Mouse (Mus musculus) embryo, embryonic 11.5 days (tissue): Measurements from ENCODE around the gene Clns1a.

Source experiments
- DNase-seq: peaks from one replicate; pipeline ENCODE4 v3.0.0-alpha.2; 2012; ENCODE audit warnings: low read depth, low spot score

Gene Clns1a

GRCm38 (mm10) chr7:97726778-97727177 lies 30.3 kb downstream of the Clns1a start:
- DNase-seq = no peak

DNA sequence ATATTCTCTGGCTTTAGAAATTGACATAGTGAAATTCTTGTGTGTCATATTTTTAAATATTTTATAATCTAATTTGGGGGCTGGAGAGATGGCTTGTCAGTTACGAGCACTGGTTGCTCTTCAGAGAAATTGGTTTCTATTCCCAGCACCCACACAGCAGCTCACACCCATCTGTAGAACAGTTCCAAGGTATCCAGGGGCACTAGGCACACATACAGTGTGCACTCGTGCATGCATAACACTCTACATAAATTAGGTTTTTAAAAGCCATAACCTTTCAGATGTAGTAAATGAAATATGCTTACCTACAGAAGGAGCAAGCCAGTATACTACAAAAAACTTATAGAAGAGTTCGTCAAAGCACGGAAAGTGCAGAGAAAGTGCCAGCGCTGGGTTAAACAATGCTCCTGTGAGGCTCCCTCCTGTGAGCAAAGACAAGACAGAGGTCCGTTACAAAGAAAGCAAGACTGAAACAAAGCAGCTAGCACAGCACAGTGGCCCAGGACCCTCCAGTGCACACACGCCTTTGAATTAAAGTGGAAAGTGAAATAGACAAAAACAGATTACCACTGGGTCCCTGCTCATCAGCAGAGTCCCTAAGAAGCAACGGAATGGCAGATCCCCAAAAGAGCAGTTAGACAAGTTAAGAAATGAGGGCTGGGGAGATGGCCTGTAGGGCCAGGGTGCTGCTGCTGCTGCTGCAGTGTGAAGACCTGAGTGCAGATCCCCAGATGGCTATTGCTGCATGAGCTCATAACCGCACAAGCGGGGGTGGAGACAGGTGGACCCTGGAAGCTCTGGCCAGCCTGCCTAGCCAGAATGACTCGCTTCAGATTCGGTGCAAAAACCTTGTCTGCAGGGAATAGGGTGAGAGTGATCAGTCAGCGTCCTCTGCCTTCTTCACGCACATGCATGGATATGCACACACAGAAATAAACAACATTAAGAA lies 32.5 kb downstream of the Clns1a start:
- DNase-seq = no peak

- no peak for DNase-seq
Measured at GRCm38 (mm10) chr7:97730427-97730826, 34.0 kb downstream of the Clns1a start.

DNA sequence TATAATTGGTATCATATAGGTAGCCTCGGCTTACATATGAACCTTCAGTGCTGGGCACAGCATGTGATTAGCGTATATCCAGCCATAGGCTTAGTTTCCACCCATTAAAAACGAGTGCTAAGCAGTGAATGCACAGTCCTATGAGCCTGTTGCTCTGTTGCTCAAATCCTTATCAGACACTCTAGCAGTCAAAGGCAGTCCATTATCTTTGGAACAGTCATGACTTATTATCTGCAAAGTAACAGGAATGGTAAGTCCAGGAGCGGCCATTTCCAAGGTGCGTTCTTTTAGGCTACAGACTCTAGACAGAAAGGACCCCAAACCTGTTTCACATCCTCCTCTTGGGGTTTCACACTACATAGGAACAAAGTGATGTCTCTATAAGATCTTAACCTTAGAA lies 37.2 kb downstream of the Clns1a start:
- DNase-seq = no peak

GRCm38 (mm10) chr7:97735021-97735420 lies 38.6 kb downstream of the Clns1a start:
- no peak for DNase-seq

GRCm38 (mm10) chr7:97735886-97736420 lies 39.5 kb downstream of the Clns1a start:
- DNase-seq = no peak

GRCm38 (mm10) chr7:97737256-97737637 lies 40.8 kb downstream of the Clns1a start:
- no peak for DNase-seq

DNA sequence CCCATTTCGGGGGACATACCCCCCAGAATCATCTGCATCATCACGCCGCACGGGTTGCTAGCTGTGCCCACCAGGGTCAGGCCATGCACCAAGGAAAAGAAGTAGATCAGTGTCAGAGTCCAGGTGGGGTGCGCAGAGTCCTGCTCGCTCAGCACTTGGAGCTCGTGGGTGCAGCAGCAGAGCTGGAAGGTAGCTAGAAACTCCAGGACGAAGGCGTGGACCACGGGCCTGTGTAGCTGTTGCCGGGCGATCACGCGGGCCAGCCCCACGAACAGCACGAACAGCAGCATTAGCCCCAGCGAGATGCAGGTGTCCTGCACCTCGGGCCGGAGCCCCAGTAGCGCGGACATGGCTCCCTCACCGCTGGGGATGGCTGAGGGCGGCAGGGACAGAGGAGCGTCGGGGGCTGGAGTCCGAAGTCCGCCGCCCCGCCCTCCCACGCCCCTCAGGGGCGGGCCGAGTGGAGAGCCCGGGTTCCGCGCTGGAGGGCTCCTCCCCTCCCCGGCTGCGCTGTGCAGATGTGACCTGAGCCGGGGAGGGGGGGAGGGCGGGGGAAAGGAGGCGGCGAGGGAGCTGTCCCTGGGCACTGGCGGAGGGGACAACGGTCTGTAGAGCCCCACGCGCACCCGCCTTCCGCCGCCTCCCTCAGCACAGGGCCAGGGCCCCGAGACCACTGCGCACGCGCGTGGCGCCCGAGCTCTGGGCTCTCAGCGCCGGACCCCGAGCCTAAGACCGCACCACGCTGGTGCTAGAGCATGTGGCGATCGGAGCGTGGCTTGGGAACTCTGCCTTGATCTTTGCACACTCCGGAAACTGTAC lies 41.4 kb downstream of the Clns1a start, which contains the start of gene Aqp11:
Aqp11 (minus strand) TSS at position 652 of the 819 bp plus-strand sequence.
- DNase-seq = peak; percentile 79

GRCm38 (mm10) chr7:97740948-97741347 lies 44.5 kb downstream of the Clns1a start:
- no peak for DNase-seq

DNA sequence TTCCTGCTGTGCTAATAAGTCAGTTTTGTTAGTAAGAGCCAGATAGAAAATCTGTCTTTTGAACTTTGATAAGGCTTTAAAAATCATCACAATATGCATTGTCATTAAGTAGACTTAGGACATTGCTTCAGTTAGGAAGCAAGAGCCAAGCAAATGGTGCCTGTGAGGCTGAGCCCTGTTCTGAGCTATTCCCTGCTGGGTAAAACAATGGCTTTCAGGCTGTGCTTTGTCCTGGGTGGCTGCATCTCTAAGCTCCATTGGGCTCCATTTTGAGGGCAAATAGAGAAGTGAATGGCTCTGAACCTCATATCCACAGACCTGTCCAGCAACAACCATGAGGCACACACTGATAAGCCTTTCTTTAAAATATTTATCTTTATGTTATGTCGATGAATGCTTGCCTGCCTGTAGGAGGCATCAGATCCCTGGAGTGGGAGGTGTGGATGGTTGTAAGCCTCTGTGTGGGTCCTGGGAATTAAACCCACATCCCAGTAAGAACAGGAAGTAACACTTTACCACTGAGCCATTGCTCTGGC lies 45.4 kb downstream of the Clns1a start:
- DNase-seq = no peak

- DNase-seq = peak; percentile 68
Measured at GRCm38 (mm10) chr7:97745299-97745698, 48.9 kb downstream of the Clns1a start.

DNA sequence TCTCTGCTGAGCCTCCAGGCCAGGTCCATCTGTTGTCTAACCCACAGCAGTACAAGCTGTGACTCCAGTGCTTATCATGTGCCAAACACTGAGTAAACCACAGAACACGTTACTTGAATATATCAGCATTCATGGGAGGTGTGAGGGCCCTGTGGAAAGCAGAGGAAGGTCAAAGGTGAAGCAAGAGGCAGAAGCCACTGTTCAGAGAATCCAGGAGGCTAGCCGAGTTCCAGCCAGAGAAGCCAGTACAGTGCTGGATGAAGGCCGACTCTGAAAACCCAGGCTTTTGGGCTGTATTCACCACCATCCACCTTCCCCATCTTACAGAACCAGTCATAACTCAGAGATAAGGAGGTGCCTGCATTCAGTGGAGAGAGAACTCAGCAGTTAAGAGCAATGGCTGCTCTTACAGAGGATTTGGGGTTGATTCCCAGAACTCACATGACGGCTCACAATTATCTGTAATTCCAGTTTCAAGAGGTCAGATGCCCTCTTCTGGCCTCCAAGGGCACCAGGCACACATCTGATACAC lies 50.8 kb downstream of the Clns1a start:
- DNase-seq = no peak

DNA sequence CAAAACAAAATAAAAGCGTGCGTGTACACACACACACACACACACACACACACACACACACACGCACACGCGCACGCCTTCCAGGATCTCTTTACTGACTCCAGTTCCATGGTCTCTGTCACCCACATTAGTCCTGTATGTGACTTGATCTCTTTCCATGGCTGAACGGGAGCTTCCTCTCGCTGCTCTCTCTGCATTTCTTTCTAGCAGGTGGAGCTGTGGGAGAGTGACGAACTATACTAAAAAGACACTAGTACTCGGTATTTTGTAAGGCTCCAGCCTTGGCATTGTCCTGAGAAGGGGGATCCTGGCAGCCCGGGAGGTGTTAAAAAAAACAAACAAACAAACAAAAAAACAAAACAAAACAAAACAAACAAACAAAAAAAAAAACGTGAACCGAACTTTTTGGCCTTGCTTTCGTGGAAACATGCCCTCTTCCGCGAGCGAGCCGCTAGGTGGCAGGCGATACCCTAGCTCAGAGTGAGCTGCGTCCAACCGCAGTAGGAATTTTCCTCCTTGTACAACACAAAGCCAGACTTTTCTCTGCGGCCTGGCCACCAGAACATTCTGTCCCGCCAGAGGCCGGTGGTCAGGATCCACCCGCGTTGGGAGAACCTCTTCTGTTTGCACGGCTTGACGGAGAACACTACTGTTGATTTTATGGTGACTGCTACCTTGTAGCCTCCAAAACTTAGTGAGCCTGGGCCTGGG lies 51.5 kb downstream of the Clns1a start:
- peak; percentile 54 for DNase-seq

- DNase-seq = no peak
Measured at GRCm38 (mm10) chr7:97748527-97749206, 52.2 kb downstream of the Clns1a start.

- DNase-seq = no peak
Measured at GRCm38 (mm10) chr7:97749207-97750190, 53.1 kb downstream of the Clns1a start.

DNA sequence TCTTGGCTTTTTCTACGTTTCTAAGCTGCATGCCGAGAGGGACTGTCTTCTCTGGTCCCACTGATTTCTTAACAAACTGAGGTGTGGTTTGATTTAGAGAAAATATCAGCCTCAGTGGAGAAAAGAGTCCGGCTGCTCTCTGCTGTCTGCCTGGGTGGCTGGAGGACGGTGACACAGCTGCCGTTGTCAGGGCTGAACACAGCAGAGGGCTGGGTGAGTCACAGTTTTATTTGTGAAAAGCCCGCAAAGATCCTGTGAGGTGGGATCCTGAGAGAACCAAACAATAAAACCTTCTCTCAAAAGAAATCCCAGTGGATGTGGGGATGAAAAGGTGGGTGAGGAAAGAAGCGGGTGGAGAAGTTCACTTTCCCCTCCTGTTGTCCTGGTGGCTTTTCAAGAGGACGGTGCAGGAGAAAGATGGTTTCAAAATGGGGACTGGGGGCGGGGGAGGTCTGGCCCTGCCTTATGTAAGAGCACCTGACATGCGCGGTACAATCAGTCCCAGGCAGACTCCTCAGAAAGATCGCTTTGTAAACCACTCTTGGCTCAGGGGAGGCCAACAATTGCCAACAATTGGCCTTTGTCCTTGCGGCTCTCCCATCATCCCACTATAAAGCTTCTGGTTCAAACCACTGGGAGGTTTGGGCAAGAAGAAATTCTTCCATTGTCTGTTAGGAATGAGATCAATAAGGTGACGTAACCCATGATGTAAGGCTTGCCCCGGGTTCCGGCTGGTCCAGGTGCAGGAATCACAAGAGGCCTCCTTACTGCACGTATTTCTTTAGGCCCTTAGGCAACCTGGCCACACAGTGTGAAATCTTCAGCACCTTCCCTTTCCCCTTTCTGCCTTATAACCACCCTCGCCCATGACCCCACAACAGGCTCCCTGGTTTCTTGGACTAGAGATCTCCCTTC lies 60.8 kb downstream of the Clns1a start:
- no peak for DNase-seq

DNA sequence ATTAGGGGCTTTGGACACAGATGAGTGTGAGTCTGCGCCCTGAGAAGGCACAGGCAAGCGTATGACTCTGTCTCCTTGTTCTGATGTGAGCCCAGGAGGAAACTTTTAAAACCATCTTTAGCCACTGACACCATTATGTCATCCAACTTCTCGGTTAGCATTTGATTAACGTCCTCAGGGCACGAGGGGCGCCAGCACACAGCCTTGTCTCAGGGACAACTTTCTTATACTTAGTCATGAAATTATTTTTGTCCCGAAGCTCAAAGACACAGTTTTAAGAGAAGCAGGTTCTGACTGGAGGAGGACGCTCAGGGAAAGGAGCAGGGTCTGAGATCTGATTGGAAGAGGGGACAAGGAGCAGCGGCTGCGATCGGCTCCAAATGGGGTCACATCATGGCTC lies 68.2 kb downstream of the Clns1a start:
- DNase-seq = no peak
